Mouse (Mus musculus) ES-Bruce4 (cell line): ENCODE results near the gene Dlg3.

ENCODE experiments used
- CTCF ChIP-seq: IDR thresholded peaks from one replicate; pipeline ENCODE4 v1.8.1; 2011; ENCODE audit warnings: low read depth, low read length
- POLR2A ChIP-seq: IDR thresholded peaks from one replicate; pipeline ENCODE4 v1.8.1; 2011; ENCODE audit warnings: low read length; ENCODE audit not compliant: insufficient read depth

GRCm38 (mm10) chrX:100776985-100777654 is 9.6 kb downstream of the Dlg3 start:
- TF ChIP-seq POLR2A: no peak
- TF ChIP-seq CTCF: no peak
